8 mouse cellular contexts compared by ENCODE assay signal in the genomic region with DNA sequence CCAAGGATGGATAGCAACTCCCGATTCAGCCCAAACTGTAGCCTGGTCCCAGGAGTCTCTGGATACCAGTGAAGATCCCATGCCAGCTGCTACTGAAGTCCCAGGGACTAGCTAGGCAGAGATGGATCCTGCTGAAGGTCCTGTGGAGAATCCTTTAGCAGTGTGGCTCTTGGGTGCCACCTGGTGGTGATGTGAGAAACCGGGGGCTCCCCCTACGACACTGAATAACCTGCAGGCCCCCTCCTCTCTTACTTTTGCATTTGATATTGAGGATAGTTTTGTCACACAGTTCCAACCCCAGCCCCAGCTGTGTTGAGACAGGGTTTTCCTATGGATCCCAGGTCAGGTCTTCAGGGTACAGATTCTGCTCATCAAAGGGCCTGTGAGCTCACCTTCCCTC. TPM values are rescaled to one million over a fixed set of nuclear protein-coding genes. Genes with fewer than 3 reads are reported as not detected.
DNase-seq lines count a peak whose midpoint lies in the region; ATAC-seq and TF ChIP-seq lines count a peak whose summit lies in the region.

No protein-coding gene starts in this region.

- H3K36me3 ChIP-seq in E14TG2a.4 (ENCODE audit: insufficient read depth, low read length), result peaks cover 45% of the 10 kb centered on the region
- H3K36me3 ChIP-seq in embryonic facial prominence, embryonic 12.5 days, result peaks cover 26% of the 10 kb centered on the region
- H3K36me3 ChIP-seq in heart, embryonic 15.5 days, result peaks cover 27% of the 10 kb centered on the region

- no peaks in the 10 kb centered on the region for H3K9me3 ChIP-seq in E14TG2a.4 (ENCODE audit: low read length)
- H3K9me3 ChIP-seq in embryonic facial prominence, embryonic 12.5 days, result no peaks in the 10 kb centered on the region
- no peaks in the 10 kb centered on the region for H3K9me3 ChIP-seq in heart, embryonic 15.5 days (replicated peaks)

- H3K9ac ChIP-seq in embryonic facial prominence, embryonic 12.5 days, result no peak overlapping the region
- H3K9ac ChIP-seq in heart, embryonic 15.5 days, result no peak overlapping the region

- H3K4me3 ChIP-seq in E14TG2a.4 (replicated peaks; ENCODE audit: low read length), result no peak overlapping the region
- H3K4me3 ChIP-seq in embryonic facial prominence, embryonic 12.5 days, result no peak overlapping the region
- H3K4me3 ChIP-seq in heart, embryonic 15.5 days, result no peak overlapping the region
- no peak overlapping the region for H3K4me3 ChIP-seq in lung, adult 2 months (replicated peaks; ENCODE audit: extremely low read depth, low read depth, low read length)
- no peak overlapping the region for H3K4me3 ChIP-seq in olfactory bulb, adult 2 months (ENCODE audit: insufficient read depth, low read depth, low read length)

- no peak overlapping the region for H3K27ac ChIP-seq in embryonic facial prominence, embryonic 12.5 days
- no peak overlapping the region for H3K27ac ChIP-seq in heart, embryonic 15.5 days
- H3K27ac ChIP-seq in olfactory bulb, adult 2 months (ENCODE audit: insufficient read depth, low read depth, low read length), result no peak overlapping the region

- 26% methylated on average over 3 of the region's 3 CpGs for WGBS in embryonic facial prominence, embryonic 12.5 days
- WGBS in heart, embryonic 15.5 days, result 34% methylated on average over 3 of the region's 3 CpGs
- WGBS in lung, adult 2 months, result 15% methylated on average over 3 of the region's 3 CpGs
- 9% methylated on average over 3 of the region's 3 CpGs for WGBS in olfactory bulb, adult 2 months

- peaks cover 41% of the 10 kb centered on the region for H3K4me1 ChIP-seq in E14TG2a.4 (replicated peaks; ENCODE audit: low read depth, low read length)
- no peaks in the 10 kb centered on the region for H3K4me1 ChIP-seq in embryonic facial prominence, embryonic 12.5 days
- no peaks in the 10 kb centered on the region for H3K4me1 ChIP-seq in heart, embryonic 15.5 days (replicated peaks)
- H3K4me1 ChIP-seq in lung, adult 2 months (ENCODE audit: control insufficient read depth, insufficient read depth, low read length), result no peaks in the 10 kb centered on the region
- no peaks in the 10 kb centered on the region; the same call in 1 of the 2 replicates for H3K4me1 ChIP-seq in olfactory bulb, adult 2 months (ENCODE audit: control insufficient read depth, insufficient read depth, low read length)

- DNase-seq in adrenal gland, postnatal 4 days (ENCODE audit: low spot score in 2 of 2), result peak; percentile 41 to 46
- peak; percentile 66 for DNase-seq in kidney, postnatal 14 days
- DNase-seq in lung, adult 2 months, result peak; percentile 55
- peak; percentile 74 for DNase-seq in thymus, postnatal 14 days

- TF ChIP-seq POLR2A in lung, adult 2 months (IDR thresholded peaks at IDR 0.05; ENCODE audit: borderline replicate concordance, extremely low read depth, low read depth, low read length), result no peak
- TF ChIP-seq POLR2A in olfactory bulb, adult 2 months (IDR thresholded peaks at IDR 0.05; ENCODE audit: insufficient read depth, low read depth, low read length), result no peak

- ATAC-seq in embryonic facial prominence, embryonic 12.5 days (ENCODE audit: insufficient number of reproducible peaks, insufficient read depth, low FRiP score, low TSS enrichment), result peak; percentile 58; the same call in 1 of the 2 replicates
- ATAC-seq in heart, embryonic 15.5 days (replicated peaks; ENCODE audit: insufficient number of reproducible peaks, insufficient read depth, low FRiP score, low read depth), result peak; percentile 43; the same call in 1 of the 2 replicates

- no peak overlapping the region for H3K4me2 ChIP-seq in embryonic facial prominence, embryonic 12.5 days (replicated peaks)
- no peak overlapping the region for H3K4me2 ChIP-seq in heart, embryonic 15.5 days

- peak; percentile 97 for TF ChIP-seq CTCF in E14TG2a.4 (conservative IDR thresholded peaks at IDR 0.05; ENCODE audit: low read length)
- peak; percentile 75 for TF ChIP-seq CTCF in lung, adult 2 months (IDR thresholded peaks at IDR 0.05; ENCODE audit: insufficient read depth, low read length)
- TF ChIP-seq CTCF in olfactory bulb, adult 2 months (IDR thresholded peaks at IDR 0.05; ENCODE audit: insufficient read depth, low read depth, low read length), result peak; percentile 80

- no peaks in the 10 kb centered on the region for H3K27me3 ChIP-seq in E14TG2a.4 (ENCODE audit: insufficient read depth, low read length)
- no peaks in the 10 kb centered on the region for H3K27me3 ChIP-seq in embryonic facial prominence, embryonic 12.5 days
- H3K27me3 ChIP-seq in heart, embryonic 15.5 days, result no peaks in the 10 kb centered on the region

RNA-seq across cellular contexts. Expression of a gene that starts 4.3 kb away (rescaled TPM):
- total RNA-seq in adrenal gland, postnatal 4 days (2021), result 1 to 10 TPM; 1.4 to 1.9 TPM
- polyA plus RNA-seq in embryonic facial prominence, embryonic 12.5 days (2016; fragmentation: Nextera tagmentation; extraction: Ambion mirVana), result 1.4 and 1.7 TPM in 2 replicates
- polyA plus RNA-seq in heart, embryonic 15.5 days (2015; fragmentation: Nextera tagmentation; extraction: Ambion mirVana), result 0.23 and 1.0 TPM in 2 replicates
- polyA plus RNA-seq in lung, adult 2 months (2012; rRNA removed), result 10.2 and 16.7 TPM in 2 replicates
- polyA plus RNA-seq in olfactory bulb, adult 2 months (2012; ENCODE audit: insufficient read depth, insufficient read length, low replicate concordance, missing spikeins), result not detected in 2 replicates

RNA-seq across cellular contexts. Expression of a gene that starts 25.9 kb away (rescaled TPM):
- total RNA-seq in adrenal gland, postnatal 4 days (2021), result 100 to 1,000 TPM; 153 to 170 TPM
- polyA plus RNA-seq in embryonic facial prominence, embryonic 12.5 days (2016; fragmentation: Nextera tagmentation; extraction: Ambion mirVana), result 98.7 and 100 TPM in 2 replicates
- polyA plus RNA-seq in heart, embryonic 15.5 days (2015; fragmentation: Nextera tagmentation; extraction: Ambion mirVana), result 52.2 and 63.9 TPM in 2 replicates
- 92.1 and 99.5 TPM in 2 replicates for polyA plus RNA-seq in lung, adult 2 months (2012; rRNA removed)
- 339 TPM in 1 of 2 replicates, not detected in the other for polyA plus RNA-seq in olfactory bulb, adult 2 months (2012; ENCODE audit: insufficient read depth, insufficient read length, low replicate concordance, missing spikeins)

RNA-seq across cellular contexts. Expression of a gene that starts 26.2 kb away (rescaled TPM):
- total RNA-seq in adrenal gland, postnatal 4 days (2021), result 100 to 1,000 TPM; 168 to 177 TPM
- 152 and 157 TPM in 2 replicates for polyA plus RNA-seq in embryonic facial prominence, embryonic 12.5 days (2016; fragmentation: Nextera tagmentation; extraction: Ambion mirVana)
- 71.2 and 76.0 TPM in 2 replicates for polyA plus RNA-seq in heart, embryonic 15.5 days (2015; fragmentation: Nextera tagmentation; extraction: Ambion mirVana)
- 102 and 115 TPM in 2 replicates for polyA plus RNA-seq in lung, adult 2 months (2012; rRNA removed)
- polyA plus RNA-seq in olfactory bulb, adult 2 months (2012; ENCODE audit: insufficient read depth, insufficient read length, low replicate concordance, missing spikeins), result 696 TPM in 1 of 2 replicates, not detected in the other

RNA-seq across cellular contexts. Expression of a gene that starts 46.2 kb away (rescaled TPM):
- not detected for total RNA-seq in adrenal gland, postnatal 4 days (2021)
- not detected in 2 replicates for polyA plus RNA-seq in embryonic facial prominence, embryonic 12.5 days (2016; fragmentation: Nextera tagmentation; extraction: Ambion mirVana)
- polyA plus RNA-seq in heart, embryonic 15.5 days (2015; fragmentation: Nextera tagmentation; extraction: Ambion mirVana), result not detected in 2 replicates
- polyA plus RNA-seq in lung, adult 2 months (2012; rRNA removed), result 0.17 and 0.22 TPM in 2 replicates
- not detected in 2 replicates for polyA plus RNA-seq in olfactory bulb, adult 2 months (2012; ENCODE audit: insufficient read depth, insufficient read length, low replicate concordance, missing spikeins)

RNA-seq across cellular contexts. Expression of a gene that starts 51.1 kb away (rescaled TPM):
- 100 to 1,000 TPM; 294 to 338 TPM for total RNA-seq in adrenal gland, postnatal 4 days (2021)
- polyA plus RNA-seq in embryonic facial prominence, embryonic 12.5 days (2016; fragmentation: Nextera tagmentation; extraction: Ambion mirVana), result 208 and 214 TPM in 2 replicates
- 289 and 331 TPM in 2 replicates for polyA plus RNA-seq in heart, embryonic 15.5 days (2015; fragmentation: Nextera tagmentation; extraction: Ambion mirVana)
- polyA plus RNA-seq in lung, adult 2 months (2012; rRNA removed), result 81.7 and 104 TPM in 2 replicates
- not detected in 2 replicates for polyA plus RNA-seq in olfactory bulb, adult 2 months (2012; ENCODE audit: insufficient read depth, insufficient read length, low replicate concordance, missing spikeins)
